Mouse (Mus musculus): Measurements from ENCODE around the gene Lamp1. TPM values are rescaled to one million over a fixed set of nuclear protein-coding genes. Genes with fewer than 3 reads are reported as not detected.
A peak's percentile ranks its signal among the peaks of the same experiment; 100 is the strongest.

The Lamp1 gene
- total RNA-seq, 2 experiments from 2014 or later, result 241 to 248 TPM

GRCm38 (mm10) chr8:13190235-13190634 is 31.3 kb downstream of the Lamp1 start:
- DNase-seq (ENCODE audit: low spot score in 2 of 2), result no peak
- no peak overlapping the region for H3K4me3 ChIP-seq
- no peak overlapping the region for H3K27ac ChIP-seq
- no peak for TF ChIP-seq CTCF (conservative IDR thresholded peaks at IDR 0.05)

GRCm38 (mm10) chr8:13194818-13195217 is 35.9 kb downstream of the Lamp1 start:
- DNase-seq (ENCODE audit: low spot score in 2 of 2), result no peak
- TF ChIP-seq CTCF (conservative IDR thresholded peaks at IDR 0.05), result no peak
- Histone ChIP-seq H3K4me3 (no peak overlapping the region), H3K27ac (peak overlapping the region; percentile 46; the same call in 1 of the 2 replicates)

- no peak for DNase-seq (ENCODE audit: low spot score in 2 of 2)
Observed at GRCm38 (mm10) chr8:13197493-13197892, 38.5 kb downstream of the Lamp1 start.

GRCm38 (mm10) chr8:13199385-13200061 is 40.6 kb downstream of the Lamp1 start:
- H3K4me3 ChIP-seq, result peak overlapping the region; percentile 63
- DNase-seq (ENCODE audit: low spot score in 2 of 2), result no peak
- no peak for TF ChIP-seq CTCF (conservative IDR thresholded peaks at IDR 0.05)
- H3K27ac ChIP-seq, result no peak overlapping the region

More at GRCm38 (mm10) chr8:13197493-13197892, 38.5 kb downstream of the Lamp1 start:
- TF ChIP-seq CTCF (conservative IDR thresholded peaks at IDR 0.05), result no peak
- Histone ChIP-seq H3K27ac (no peak overlapping the region), H3K4me3 (no peak overlapping the region)

GRCm38 (mm10) chr8:13200301-13201012 is 41.5 kb downstream of the Lamp1 start, which contains the start of gene Grtp1:
Gene Grtp1, minus strand, starts transcription at chr8:13200620.
- DNase-seq (ENCODE audit: low spot score in 2 of 2), result no peak
- no peak for TF ChIP-seq CTCF (conservative IDR thresholded peaks at IDR 0.05)
- peak within 1 kb of the TSS; percentile 63 for H3K4me3 ChIP-seq
- 0 out of 2 replicates have a peak within 1 kb of the TSS, but pooled peaks have one; percentile 18 for H3K27ac ChIP-seq

- TF ChIP-seq CTCF (conservative IDR thresholded peaks at IDR 0.05), result no peak
- DNase-seq (ENCODE audit: low spot score in 2 of 2), result no peak
- Histone ChIP-seq H3K27ac (no peak overlapping the region), H3K4me3 (peak overlapping the region; percentile 63)
Observed at GRCm38 (mm10) chr8:13201013-13201334, 42.0 kb downstream of the Lamp1 start.

GRCm38 (mm10) chr8:13202041-13202440 is 43.1 kb downstream of the Lamp1 start:
- DNase-seq (ENCODE audit: low spot score in 2 of 2), result no peak
- H3K27ac ChIP-seq, result no peak overlapping the region
- no peak overlapping the region for H3K4me3 ChIP-seq
- TF ChIP-seq CTCF (conservative IDR thresholded peaks at IDR 0.05), result no peak

GRCm38 (mm10) chr8:13202806-13203205 is 43.8 kb downstream of the Lamp1 start:
- no peak for TF ChIP-seq CTCF (conservative IDR thresholded peaks at IDR 0.05)
- H3K27ac ChIP-seq, result no peak overlapping the region
- no peak for DNase-seq (ENCODE audit: low spot score in 2 of 2)
- H3K4me3 ChIP-seq, result no peak overlapping the region

GRCm38 (mm10) chr8:13203472-13203871 is 44.5 kb downstream of the Lamp1 start:
- Histone ChIP-seq H3K4me3 (no peak overlapping the region), H3K27ac (no peak overlapping the region)
- no peak for DNase-seq (ENCODE audit: low spot score in 2 of 2)
- TF ChIP-seq CTCF (conservative IDR thresholded peaks at IDR 0.05), result peak; percentile 48

GRCm38 (mm10) chr8:13204371-13205140 is 45.6 kb downstream of the Lamp1 start:
- no peak for DNase-seq (ENCODE audit: low spot score in 2 of 2)
- no peak overlapping the region for H3K27ac ChIP-seq
- H3K4me3 ChIP-seq, result no peak overlapping the region
- no peak for TF ChIP-seq CTCF (conservative IDR thresholded peaks at IDR 0.05)

GRCm38 (mm10) chr8:13205311-13205710 is 46.4 kb downstream of the Lamp1 start:
- TF ChIP-seq CTCF (conservative IDR thresholded peaks at IDR 0.05), result no peak
- no peak overlapping the region for H3K27ac ChIP-seq
- no peak for DNase-seq (ENCODE audit: low spot score in 2 of 2)
- no peak overlapping the region for H3K4me3 ChIP-seq

- Histone ChIP-seq H3K27ac (no peak overlapping the region), H3K4me3 (no peak overlapping the region)
- TF ChIP-seq CTCF (conservative IDR thresholded peaks at IDR 0.05), result no peak
- DNase-seq (ENCODE audit: low spot score in 2 of 2), result no peak
Observed at GRCm38 (mm10) chr8:13206290-13206689, 47.3 kb downstream of the Lamp1 start.

Measured in layer of hippocampus, adult 2 months (tissue).